Mouse (Mus musculus) limb, embryonic 15.5 days (tissue): ENCODE measurements around the gene BC004004. TPM values are rescaled to one million over a fixed set of nuclear protein-coding genes. Genes with fewer than 3 reads are reported as not detected.

Source experiments
- ATAC-seq: fragments of 200-750 bp; cut with Nextera tagmentation; 2 replicates; pipeline ENCODE4 v1.8.0; 2017; ENCODE audit warnings: low read depth, moderate TSS enrichment; ENCODE audit not compliant: insufficient number of reproducible peaks, low FRiP score, low TSS enrichment
- H3K27ac ChIP-seq: fragments of 300-500 bp; sonication (generic); 2 replicates; pipeline ENCODE4 v1.5.1; 2015; ENCODE audit warnings: moderate library complexity, mild to moderate bottlenecking, inconsistent platforms
- H3K27me3 ChIP-seq: fragments of 300-500 bp; sonication (generic); 2 replicates; pipeline ENCODE4 v1.6.1; 2015; ENCODE audit warnings: inconsistent platforms
- H3K36me3 ChIP-seq: fragments of 300-500 bp; sonication (generic); 2 replicates; pipeline ENCODE4 v1.6.1; 2015; ENCODE audit warnings: inconsistent platforms
- H3K4me1 ChIP-seq: fragments of 300-500 bp; sonication (generic); 2 replicates; pipeline ENCODE4 v1.6.1; 2015; ENCODE audit warnings: inconsistent platforms
- H3K4me2 ChIP-seq: fragments of 300-500 bp; sonication (generic); 2 replicates; pipeline ENCODE4 v1.6.1; 2015; ENCODE audit warnings: mild to moderate bottlenecking, inconsistent platforms
- H3K4me3 ChIP-seq: fragments of 300-500 bp; sonication (generic); 2 replicates; pipeline ENCODE4 v1.5.1; 2015; ENCODE audit warnings: mild to moderate bottlenecking, inconsistent platforms
- H3K9ac ChIP-seq: fragments of 300-500 bp; sonication (generic); 2 replicates; pipeline ENCODE4 v1.6.1; 2015; ENCODE audit warnings: inconsistent platforms
- H3K9me3 ChIP-seq: fragments of 300-500 bp; sonication (generic); 2 replicates; pipeline ENCODE4 v1.6.1; 2016; ENCODE audit warnings: inconsistent platforms
- WGBS: fragments of 180-500 bp; shearing (Covaris S2); methylation state at CpG from one replicate; pipeline ENCODE4 v1.1.7; 2015; 5-methylcytosine and 5-hydroxymethylcytosine counted together
- polyA plus RNA-seq: library from polyadenylated mRNA; unstranded; fragments of >200 nt; fragmentation: Nextera tagmentation; extraction: Ambion mirVana; gene quantifications from 2 replicates; pipeline ENCODE4 v1.2.1, GENCODE M21; 2015

The BC004004 gene
- polyA plus RNA-seq, 1 experiment from 2014 or later = 84.1 TPM

DNA sequence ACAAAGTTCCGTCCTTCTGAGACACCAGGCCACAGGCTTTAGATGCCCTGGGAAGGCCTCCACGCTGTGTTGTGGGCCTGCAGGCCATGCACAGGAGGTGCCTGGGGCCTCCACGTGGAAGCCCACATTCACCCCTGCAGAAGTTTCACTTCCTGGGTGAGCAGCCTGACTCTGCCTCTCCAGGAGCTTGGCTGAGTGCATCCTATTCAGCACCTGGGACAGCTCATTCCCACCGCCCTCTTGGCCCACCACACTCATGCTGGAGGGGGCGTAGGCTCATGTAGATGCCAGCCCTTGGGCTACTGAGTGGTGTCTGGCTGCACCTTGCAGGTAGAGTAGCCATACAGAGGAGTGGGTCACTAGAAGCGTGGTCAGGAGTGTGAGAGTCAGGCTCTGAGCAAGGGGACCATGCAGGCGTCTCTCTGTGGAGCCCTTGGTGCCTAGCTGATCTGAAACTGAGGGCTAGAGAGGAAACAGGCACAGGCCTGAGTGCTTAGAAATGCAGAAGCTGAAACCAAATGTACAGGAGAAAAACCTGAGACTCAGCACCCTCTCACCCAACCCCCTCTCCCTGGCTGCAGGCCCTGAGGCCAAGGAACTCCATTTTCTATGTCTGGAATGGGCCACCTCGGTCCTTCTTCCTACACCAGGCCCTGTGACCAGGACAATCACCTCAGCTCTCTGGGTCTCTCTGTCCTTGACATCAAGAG is 93.5 kb downstream of the BC004004 start:
- no peak for ATAC-seq
- Histone ChIP-seq H3K4me3 (no peak overlapping the region), H3K27me3 (no peaks in the 10 kb centered on the region), H3K4me2 (no peak overlapping the region), H3K9me3 (no peaks in the 10 kb centered on the region), H3K27ac (no peak overlapping the region), H3K9ac (no peak overlapping the region), H3K36me3 (no peaks in the 10 kb centered on the region), H3K4me1 (peaks cover 12% of the 10 kb centered on the region)
- WGBS = 45% methylated on average over 8 of the region's 8 CpGs

DNA sequence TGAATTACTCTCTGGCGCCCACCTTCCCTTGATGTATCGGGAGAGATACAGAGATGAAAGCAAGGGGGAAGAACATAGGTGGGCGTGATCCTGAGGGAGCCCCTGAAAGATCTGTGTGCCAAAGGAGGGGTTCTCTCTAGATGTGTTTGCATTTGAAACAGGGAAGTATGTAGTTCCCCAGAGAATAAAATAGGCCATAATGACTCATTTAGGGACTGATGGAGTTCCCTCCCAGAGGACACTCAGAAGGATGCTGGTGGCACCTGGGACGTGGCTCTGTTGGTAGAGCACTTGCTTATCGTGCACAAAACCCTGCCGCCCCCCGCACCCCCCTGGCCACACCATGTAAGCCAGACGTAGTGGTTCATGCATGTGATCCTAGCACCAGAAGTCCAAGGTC is 94.5 kb downstream of the BC004004 start:
- Histone ChIP-seq H3K4me3 (no peak overlapping the region), H3K4me1 (peaks cover 16% of the 10 kb centered on the region), H3K9me3 (no peaks in the 10 kb centered on the region), H3K27ac (no peak overlapping the region), H3K27me3 (0 out of 2 replicates have a peak, but pooled peaks cover 4% of the 10 kb centered on the region), H3K4me2 (no peak overlapping the region), H3K36me3 (no peaks in the 10 kb centered on the region), H3K9ac (no peak overlapping the region)
- ATAC-seq = no peak
- WGBS = 71% methylated on average over 8 of the region's 8 CpGs

Other genes starting within 250 kb of the BC004004 start
- gene Srsf3, start 236.2 kb upstream of the BC004004 start, polyA plus RNA-seq = 513 and 518 TPM in 2 replicates
- 233 and 345 TPM in 2 replicates for gene Cdkn1a, start 177.8 kb upstream of the BC004004 start, polyA plus RNA-seq
- 5.1 and 5.6 TPM in 2 replicates for gene Rab44, start 154.6 kb upstream of the BC004004 start, polyA plus RNA-seq
- 15.0 and 15.4 TPM in 2 replicates for gene Cpne5, start 30.6 kb upstream of the BC004004 start, polyA plus RNA-seq
- 130 and 132 TPM in 2 replicates for gene Ppil1, start 4.6 kb upstream of the BC004004 start, polyA plus RNA-seq
- 6.5 and 8.0 TPM in 2 replicates for gene Pi16, start 48.9 kb downstream of the BC004004 start, polyA plus RNA-seq
- gene Mtch1, start 79.1 kb downstream of the BC004004 start, polyA plus RNA-seq = 267 and 334 TPM in 2 replicates
- 8.5 and 9.7 TPM in 2 replicates for gene Fgd2, start 92.1 kb downstream of the BC004004 start, polyA plus RNA-seq
- 20.0 and 21.6 TPM in 2 replicates for gene Pim1, start 222.0 kb downstream of the BC004004 start, polyA plus RNA-seq